Mouse (Mus musculus): ENCODE measurements around the gene Chrna10.

DNA sequence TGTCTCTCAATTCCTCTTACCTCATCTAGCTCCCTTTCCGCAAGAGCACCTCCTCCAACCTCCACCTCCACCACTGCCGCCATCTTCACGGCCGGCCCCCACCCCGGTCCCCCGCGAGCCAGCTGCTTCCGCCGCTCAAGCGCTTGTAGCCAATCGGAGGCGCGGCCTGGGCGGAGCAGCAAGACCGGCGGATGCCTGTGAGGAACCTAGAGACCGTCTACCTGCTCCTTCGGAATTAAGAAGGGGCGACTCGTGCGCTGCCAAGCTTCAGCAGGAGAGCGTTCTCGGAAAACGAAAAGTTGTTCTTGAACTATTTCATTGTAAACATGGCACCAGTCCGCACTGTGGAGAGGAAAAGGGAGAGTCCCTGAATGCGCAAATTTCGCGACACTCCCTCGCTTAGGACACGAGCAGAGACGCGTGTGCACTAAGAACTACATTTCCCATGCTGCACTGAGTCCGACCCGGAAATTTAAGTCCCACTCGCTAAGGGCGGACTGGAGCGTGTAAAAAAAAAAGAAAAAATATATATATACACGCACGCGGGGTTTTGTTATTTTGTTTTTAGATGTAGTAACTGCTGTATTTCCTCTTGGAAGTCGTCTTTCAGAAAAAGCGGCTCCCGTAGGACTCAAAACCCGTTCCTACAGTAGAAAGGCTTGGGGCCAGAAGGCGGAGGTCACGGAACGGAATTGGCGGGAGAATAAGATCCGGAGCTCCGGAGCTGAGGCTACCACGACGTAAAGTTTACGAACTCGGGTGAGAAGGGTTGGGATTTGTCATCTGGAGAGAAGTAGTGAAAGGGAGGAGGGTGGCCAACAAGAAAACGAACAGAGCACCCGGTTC, 51.4 kb downstream of the Chrna10 start, which contains the start of the genes Rnf121, Xndc1 and Xntrpc:
- TF ChIP-seq CTCF (conservative IDR thresholded peaks at IDR 0.05; ENCODE audit: low read length) (no peak), NANOG (IDR thresholded peaks at IDR 0.05; ENCODE audit: borderline replicate concordance, low read length) (no peak), POU5F1 (IDR thresholded peaks at IDR 0.05; ENCODE audit: borderline replicate concordance, low read length) (no peak)
